Comparison of ENCODE assay signal across 20 mouse cellular contexts in the genomic region with DNA sequence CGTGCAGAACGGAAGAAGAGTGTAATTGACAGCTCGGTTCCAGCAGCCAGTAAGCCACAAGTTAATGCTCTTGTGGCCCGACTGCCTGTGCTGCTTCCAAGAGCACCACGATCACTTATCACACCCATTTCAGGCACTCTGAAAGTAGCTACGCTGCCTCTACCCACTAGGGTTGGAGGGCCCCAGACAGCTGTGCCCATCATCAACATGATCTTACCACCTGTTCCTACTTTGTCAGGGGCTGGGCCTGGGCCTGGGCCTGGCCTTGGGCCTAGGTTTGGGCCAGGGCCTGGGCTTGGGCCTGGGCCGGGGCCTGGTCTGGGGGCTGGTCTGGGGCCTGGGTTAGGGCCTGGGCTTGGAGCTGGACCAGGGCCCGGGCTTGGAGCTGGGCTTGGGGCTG.
"Had no signal": no experiment of that assay in that cellular context is flagged by ENCODE, and none has a peak within 500 bp of the region (broad histone marks: within the 10 kb centered on the region; RNA-seq: fewer than 3 reads in every experiment).

No protein-coding gene starts in this region.

- H3K27me3 ChIP-seq: kidney, embryonic 15.5 days; liver, embryonic 13.5 days; midbrain, embryonic 12.5 days; neural tube, embryonic 12.5 days; neural tube, embryonic 15.5 days had no signal

- H3K9me3 ChIP-seq: kidney, embryonic 15.5 days; liver, embryonic 13.5 days; midbrain, embryonic 12.5 days; neural tube, embryonic 12.5 days; neural tube, embryonic 15.5 days had no signal

- H3K4me2 ChIP-seq: kidney, embryonic 15.5 days; liver, embryonic 13.5 days; lung, embryonic 14.5 days; midbrain, embryonic 12.5 days; neural tube, embryonic 12.5 days; neural tube, embryonic 15.5 days had no signal

- H3K4me3 ChIP-seq: kidney, embryonic 15.5 days; left cerebral cortex, adult 2 months; liver, embryonic 13.5 days; midbrain, embryonic 12.5 days; neural tube, embryonic 12.5 days; neural tube, embryonic 15.5 days had no signal

- DNase-seq: kidney, adult 2 months; kidney, postnatal 10 days; kidney, postnatal 36 days; layer of hippocampus, postnatal 36 days; liver, embryonic 13.5 days; lung, embryonic 14.5 days; right cerebral cortex, adult 18-20 months; right cerebral cortex, postnatal 14 days; right cerebral cortex, postnatal 4 days; thymus, adult 2 months; thymus, postnatal 14 days; thymus, postnatal 4 days had no signal

- H3K9ac ChIP-seq: kidney, embryonic 15.5 days; liver, embryonic 13.5 days; lung, embryonic 14.5 days; midbrain, embryonic 12.5 days; neural tube, embryonic 12.5 days; neural tube, embryonic 15.5 days had no signal

- H3K27ac ChIP-seq: kidney, embryonic 15.5 days; left cerebral cortex, adult 2 months; liver, embryonic 13.5 days; macrophage; midbrain, embryonic 12.5 days; neural tube, embryonic 12.5 days; neural tube, embryonic 15.5 days; stomach, postnatal 0 days had no signal

- ATAC-seq: lung, postnatal 0 days had no signal
